Mouse (Mus musculus) myocyte (in vitro differentiated cells): Measurements from ENCODE around the gene Zkscan1. TPM values are rescaled to one million over a fixed set of nuclear protein-coding genes. Genes with fewer than 3 reads are reported as not detected.

Experiments used
- H3K27me3 ChIP-seq: one replicate; pipeline ENCODE4 v1.6.1; 2011; ENCODE audit not compliant: control insufficient read depth, insufficient read depth, insufficient read length
- H3K36me3 ChIP-seq: one replicate; pipeline ENCODE4 v1.6.1; 2011; ENCODE audit not compliant: control insufficient read depth, insufficient read depth
- H3K4me2 ChIP-seq: one replicate; pipeline ENCODE4 v1.6.1; 2011; ENCODE audit warnings: low read depth, control low read depth
- H3K4me3 ChIP-seq: one replicate; pipeline ENCODE4 v1.5.1; 2011; ENCODE audit warnings: mild to moderate bottlenecking, control low read depth, moderate library complexity
- H3K79me2 ChIP-seq: one replicate; pipeline ENCODE4 v1.6.1; 2011; ENCODE audit not compliant: control insufficient read depth, insufficient read depth
- H3ac ChIP-seq: one replicate; pipeline ENCODE4 v1.6.1; 2011; ENCODE audit not compliant: control insufficient read depth, insufficient read length
- CEBPB ChIP-seq: IDR thresholded peaks from 2 replicates; pipeline ENCODE4 v1.6.1; 2011; ENCODE audit warnings: mild to moderate bottlenecking, moderate library complexity; ENCODE audit not compliant: poor library complexity, insufficient read depth, severe bottlenecking
- E2F4 ChIP-seq: IDR thresholded peaks from one replicate; pipeline ENCODE4 v1.6.1; 2011; ENCODE audit warnings: mild to moderate bottlenecking, control low read depth, moderate library complexity; ENCODE audit not compliant: insufficient read depth
- MAX ChIP-seq: IDR thresholded peaks from one replicate; pipeline ENCODE4 v1.6.1; 2011; ENCODE audit warnings: low read depth, mild to moderate bottlenecking, control low read depth
- MYOD1 ChIP-seq, 3 experiments: IDR thresholded peaks; one replicate each; pipeline ENCODE4 v1.6.1; 2011; ENCODE audit warnings: control low read depth in 2 of 3, low read depth in 2 of 3, mild to moderate bottlenecking in 2 of 3, moderate library complexity in 1 of 3; ENCODE audit not compliant: insufficient read length in 2 of 3, control insufficient read depth in 1 of 3
- MYOG ChIP-seq, 3 experiments: IDR thresholded peaks; one replicate each; pipeline ENCODE4 v1.6.1; 2011; ENCODE audit warnings: control low read depth in 2 of 3, low read depth in 2 of 3, mild to moderate bottlenecking in 2 of 3; ENCODE audit not compliant: insufficient read length in 2 of 3, control insufficient read depth in 1 of 3, insufficient read depth in 1 of 3
- POLR2A ChIP-seq: IDR thresholded peaks from one replicate; pipeline ENCODE4 v1.6.1; 2011; ENCODE audit warnings: low read depth, mild to moderate bottlenecking, control low read depth, moderate library complexity; ENCODE audit not compliant: insufficient read length
- POLR2AphosphoS2 ChIP-seq: IDR thresholded peaks from one replicate; pipeline ENCODE4 v1.6.1; 2011; ENCODE audit warnings: low read depth, control low read depth; ENCODE audit not compliant: insufficient read length
- REST ChIP-seq: IDR thresholded peaks from one replicate; pipeline ENCODE4 v1.6.1; 2011; ENCODE audit warnings: mild to moderate bottlenecking, control low read depth, moderate library complexity; ENCODE audit not compliant: insufficient read depth, insufficient read length
- SRF ChIP-seq: IDR thresholded peaks from one replicate; pipeline ENCODE4 v1.6.1; 2011; ENCODE audit warnings: low read depth; ENCODE audit not compliant: control insufficient read depth, insufficient read length
- TCF12 ChIP-seq: IDR thresholded peaks from one replicate; pipeline ENCODE4 v1.6.1; 2011; ENCODE audit warnings: mild to moderate bottlenecking, control low read depth; ENCODE audit not compliant: poor library complexity, insufficient read depth, severe bottlenecking
- TCF3 ChIP-seq: IDR thresholded peaks from one replicate; pipeline ENCODE4 v1.6.1; 2011; ENCODE audit warnings: low read depth, control low read depth; ENCODE audit not compliant: insufficient read length
- USF1 ChIP-seq: IDR thresholded peaks from one replicate; pipeline ENCODE4 v1.6.1; 2011; ENCODE audit warnings: low read depth, mild to moderate bottlenecking, control low read depth, moderate library complexity
- polyA plus RNA-seq: library from polyadenylated mRNA; unstranded; fragments of >200 nt; fragmentation: generic; extraction: Trizol; gene quantifications from one replicate; pipeline ENCODE4 v1.2.1, GENCODE M21; 2012; ENCODE audit warnings: missing spikeins

Zkscan1 gene
- polyA plus RNA-seq, 1 experiment: 5.1 TPM

- Histone ChIP-seq H3K79me2 (peaks cover 27% of the 10 kb centered on the region), H3K4me2 (peak overlapping the region; percentile 79), H3K36me3 (peaks cover 5% of the 10 kb centered on the region), H3K27me3 (no peaks in the 10 kb centered on the region), H3ac (peak overlapping the region; percentile 27), H3K4me3 (peak overlapping the region; percentile 62)
- TF ChIP-seq SRF: no peak
- TF ChIP-seq MYOG (IDR thresholded peaks at IDR 0.05; ENCODE audit: control insufficient read depth in 1 of 3, insufficient read depth in 1 of 3, insufficient read length in 2 of 3, low read depth in 2 of 3): no peak
- TF ChIP-seq TCF3: no peak
- TF ChIP-seq REST: no peak
- no peak for TF ChIP-seq POLR2AphosphoS2
- no peak for TF ChIP-seq TCF12
- TF ChIP-seq E2F4: no peak
- no peak for TF ChIP-seq MAX
- TF ChIP-seq POLR2A: no peak
- no peak for TF ChIP-seq USF1
- no peak for TF ChIP-seq CEBPB
- TF ChIP-seq MYOD1 (IDR thresholded peaks at IDR 0.05; ENCODE audit: control insufficient read depth in 1 of 3, insufficient read length in 2 of 3, low read depth in 2 of 3): no peak
These were observed 32.5 kb downstream of the Zkscan1 start for GRCm38 (mm10) chr5:138117199-138118015.

- Histone ChIP-seq H3K36me3 (peaks cover 8% of the 10 kb centered on the region), H3ac (no peak overlapping the region), H3K79me2 (peaks cover 27% of the 10 kb centered on the region), H3K4me2 (peak overlapping the region; percentile 79), H3K4me3 (peak overlapping the region; percentile 62), H3K27me3 (no peaks in the 10 kb centered on the region)
- TF ChIP-seq CEBPB (no peak), TCF12 (no peak), MYOG (IDR thresholded peaks at IDR 0.05; ENCODE audit: control insufficient read depth in 1 of 3, insufficient read depth in 1 of 3, insufficient read length in 2 of 3, low read depth in 2 of 3) (no peak), USF1 (no peak), SRF (no peak), REST (no peak), POLR2A (no peak), TCF3 (no peak), MAX (no peak), E2F4 (no peak), POLR2AphosphoS2 (no peak), MYOD1 (IDR thresholded peaks at IDR 0.05; ENCODE audit: control insufficient read depth in 1 of 3, insufficient read length in 2 of 3, low read depth in 2 of 3) (no peak)
These were observed 33.2 kb downstream of the Zkscan1 start for GRCm38 (mm10) chr5:138118041-138118440.

GRCm38 (mm10) chr5:138132425-138133064 lies 47.7 kb downstream of the Zkscan1 start:
- Histone ChIP-seq H3K79me2 (no peaks in the 10 kb centered on the region), H3ac (no peak overlapping the region), H3K27me3 (no peaks in the 10 kb centered on the region), H3K4me2 (no peak overlapping the region), H3K36me3 (peaks cover 7% of the 10 kb centered on the region), H3K4me3 (no peak overlapping the region)
- no peak for TF ChIP-seq POLR2A

GRCm38 (mm10) chr5:138137257-138137656 lies 52.4 kb downstream of the Zkscan1 start:
- H3ac ChIP-seq: no peak overlapping the region
- TF ChIP-seq USF1 (no peak), E2F4 (no peak), POLR2AphosphoS2 (no peak)
- no peaks in the 10 kb centered on the region for H3K27me3 ChIP-seq
- no peaks in the 10 kb centered on the region for H3K36me3 ChIP-seq
- no peak overlapping the region for H3K4me3 ChIP-seq
- H3K4me2 ChIP-seq: no peak overlapping the region
- no peaks in the 10 kb centered on the region for H3K79me2 ChIP-seq

GRCm38 (mm10) chr5:138137935-138138549 lies 53.2 kb downstream of the Zkscan1 start:
- H3K4me2 ChIP-seq: no peak overlapping the region
- H3K4me3 ChIP-seq: no peak overlapping the region
- TF ChIP-seq TCF3: no peak
- no peak for TF ChIP-seq CEBPB
- no peak for TF ChIP-seq REST
- TF ChIP-seq MAX: no peak
- TF ChIP-seq POLR2AphosphoS2: peak; percentile 43
- TF ChIP-seq TCF12: no peak
- no peak for TF ChIP-seq SRF
- no peaks in the 10 kb centered on the region for H3K36me3 ChIP-seq
- no peaks in the 10 kb centered on the region for H3K27me3 ChIP-seq
- no peaks in the 10 kb centered on the region for H3K79me2 ChIP-seq
- no peak overlapping the region for H3ac ChIP-seq
